Mouse (Mus musculus) left cerebral cortex, postnatal 14 days (tissue): ENCODE results near the gene Smndc1. TPM values are rescaled to one million over a fixed set of nuclear protein-coding genes. Genes with fewer than 3 reads are reported as not detected.

Experiments
- DNase-seq, 2 experiments: peaks; one replicate each; pipeline ENCODE4 v3.0.0; 2021 to 2022; ENCODE audit warnings: low spot score in 2 of 2, mixed read lengths in 1 of 2
- intact Hi-C: fragments of 180-260 bp; cut with DNase I; formaldehyde crosslinking; loops from one replicate; pipeline ENCODE4 v1.15.1; 2025
- long read RNA-seq, 2 experiments: library from polyadenylated mRNA; stranded (forward); transcript quantifications; one replicate each; pipeline ENCODE4 v2.0.0; 2021
- total RNA-seq, 2 experiments: library from RNA; stranded (reverse); gene quantifications; 2 replicates each; pipeline ENCODE4 v1.2.3; 2021

Gene Smndc1
- total RNA-seq: 10 to 100 TPM; 35.3 to 36.2 TPM
- long read RNA-seq, experiment 1, transcript Smndc1-201 (6 exons, 1,948 nt): major isoform, 10 of 12 reads
- long read RNA-seq, experiment 1, partial matches to known transcripts: 0 of 12 reads
- long read RNA-seq, experiment 1, other reads (novel, unspliced or antisense): 1 of 12 reads
- long read RNA-seq, experiment 2, transcript Smndc1-201 (6 exons, 1,948 nt): major isoform, 17 of 24 reads
- long read RNA-seq, experiment 2, partial matches to known transcripts: 3 of 24 reads
- long read RNA-seq, experiment 2, other reads (novel, unspliced or antisense): 3 of 24 reads

GRCm38 (mm10) chr19:53390495-53391007, at the start of gene Smndc1:
TSS of gene Smndc1 (minus strand) at chr19:53390578.
- intact Hi-C loops: no loop called here
- DNase-seq: peak; percentile 100

- intact Hi-C loops: no loop called here
- DNase-seq: no peak
These were observed 49.0 kb upstream of the Smndc1 start for GRCm38 (mm10) chr19:53439340-53439739.

- intact Hi-C loops: no loop called here
- DNase-seq: no peak
These were observed 47.6 kb upstream of the Smndc1 start for GRCm38 (mm10) chr19:53437991-53438390.

GRCm38 (mm10) chr19:53437311-53437958, 47.1 kb upstream of the Smndc1 start:
- intact Hi-C loops: no loop called here

DNA sequence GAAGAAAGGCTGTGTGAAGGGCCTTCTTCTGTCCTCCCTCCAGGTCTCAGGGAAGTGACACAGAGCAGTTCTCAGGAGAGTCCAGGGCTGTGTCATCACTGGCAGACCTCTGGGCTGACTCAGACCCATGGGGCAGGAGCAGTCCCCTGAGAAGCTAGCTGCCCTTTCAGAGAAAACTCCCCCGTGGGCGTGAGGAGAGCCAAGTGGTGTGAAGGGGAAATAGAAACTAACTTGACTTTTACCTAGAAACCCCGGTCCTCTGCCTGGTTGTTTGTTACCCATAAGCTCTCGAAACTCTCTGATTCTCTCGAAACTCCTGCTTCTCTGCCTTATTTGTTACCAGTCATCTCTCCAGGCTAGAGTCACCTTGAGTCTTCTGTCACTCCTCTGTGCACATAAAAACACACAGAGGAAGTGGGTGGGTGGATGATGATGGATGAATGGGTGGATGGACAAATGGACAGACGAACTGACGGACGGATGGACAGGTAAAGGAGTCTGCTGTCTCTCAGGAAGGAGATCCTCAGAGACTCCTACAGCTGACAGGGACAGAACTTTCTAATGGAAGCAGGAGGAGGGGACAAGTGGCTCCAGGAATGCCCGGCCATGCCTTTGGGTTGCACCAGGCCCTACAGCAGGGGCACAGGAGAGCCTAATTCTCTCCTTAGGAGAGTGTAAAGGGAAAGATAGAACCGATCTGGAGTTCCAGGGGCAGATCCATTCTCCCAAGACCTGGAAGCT, 43.7 kb upstream of the Smndc1 start:
- no peak for DNase-seq
- intact Hi-C loops: no loop called here

More at GRCm38 (mm10) chr19:53437311-53437958, 47.1 kb upstream of the Smndc1 start:
- DNase-seq: no peak

- no peak for DNase-seq
- intact Hi-C loops: no loop called here
These were observed 40.6 kb upstream of the Smndc1 start for GRCm38 (mm10) chr19:53431003-53431402.

DNA sequence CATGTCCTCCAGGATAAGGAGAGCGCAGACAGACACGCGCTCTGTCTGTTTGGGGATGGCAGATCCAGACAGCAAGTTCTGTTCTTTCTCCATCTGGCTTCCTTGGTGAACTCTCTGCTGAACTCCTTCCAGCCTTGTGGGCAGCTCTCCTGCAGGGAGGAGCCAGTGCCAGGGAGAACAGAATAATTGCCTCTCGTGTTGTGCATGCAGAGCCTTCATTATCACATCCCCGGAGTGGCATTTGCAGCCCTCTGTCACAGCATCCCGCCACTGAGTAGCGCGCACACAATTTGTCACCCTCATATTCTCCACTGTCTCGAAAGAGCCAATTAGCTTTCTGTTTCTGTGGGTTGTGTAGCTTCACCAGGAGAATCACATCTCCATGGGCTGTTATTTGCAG, 40.0 kb upstream of the Smndc1 start:
- intact Hi-C loops: no loop called here
- peak; percentile 63 to 86 for DNase-seq

DNA sequence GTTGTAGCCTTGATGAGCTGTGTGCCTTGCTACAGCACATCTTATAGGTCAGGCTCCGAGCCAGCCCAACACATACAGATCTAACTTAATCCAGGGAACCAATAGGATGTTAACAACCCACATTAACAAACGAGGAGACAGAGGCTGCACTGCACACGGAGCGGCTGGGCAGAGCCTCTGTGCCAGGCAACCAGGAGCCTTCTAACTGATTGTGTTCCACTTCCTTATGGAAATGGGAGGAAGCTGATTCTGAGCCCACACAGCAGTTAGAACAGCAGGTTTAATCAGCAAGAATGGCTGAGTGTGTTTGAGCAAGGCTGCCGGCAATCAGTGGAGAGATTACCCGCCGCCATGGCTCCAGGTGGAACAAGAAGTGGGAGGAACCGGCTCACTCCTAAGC, 37.4 kb upstream of the Smndc1 start:
- peak; percentile 48 to 88 for DNase-seq
- intact Hi-C loops: loop anchor here (5.0 kb wide), 1 partner anchor 99 kb away; the partner anchor contains the start of gene Dusp5

DNA sequence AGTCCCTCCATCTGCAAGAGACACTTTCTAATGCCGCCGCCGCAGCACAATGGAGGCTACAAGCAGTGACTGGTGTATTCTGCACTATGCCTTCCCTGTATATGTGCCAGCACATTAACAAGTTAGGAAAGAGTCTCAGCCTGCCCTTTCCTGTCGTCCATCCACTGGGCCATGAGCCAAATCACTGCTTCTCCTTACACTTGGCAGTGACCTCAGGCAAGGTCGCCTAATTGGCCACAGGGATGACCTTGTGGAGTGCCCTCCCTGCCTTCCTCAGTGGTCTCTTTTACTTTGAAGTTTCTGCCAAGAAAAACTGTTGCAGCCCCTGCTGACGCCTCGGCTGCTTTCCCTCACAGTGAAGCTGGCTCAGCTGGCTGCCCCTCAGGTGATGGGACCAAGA, 37.0 kb upstream of the Smndc1 start:
- DNase-seq: peak in 1 of 2 experiments; percentile 37
- intact Hi-C loops: loop anchor here (5.0 kb wide), 1 partner anchor 100 kb away; the partner anchor contains the start of gene Dusp5

- no peak for DNase-seq
- intact Hi-C loops: loop anchor here (5.0 kb wide), 1 partner anchor 101 kb away; the partner anchor contains the start of gene Dusp5
These were observed 35.4 kb upstream of the Smndc1 start for GRCm38 (mm10) chr19:53425824-53426223.

- intact Hi-C loops: loop anchor here (5.0 kb wide), 1 partner anchor 103 kb away; the partner anchor contains the start of gene Dusp5
- no peak for DNase-seq
These were observed 34.3 kb upstream of the Smndc1 start for GRCm38 (mm10) chr19:53424629-53425028.

GRCm38 (mm10) chr19:53423816-53424465, 33.6 kb upstream of the Smndc1 start:
- no peak for DNase-seq
- intact Hi-C loops: no loop called here

GRCm38 (mm10) chr19:53423341-53423753, 33.0 kb upstream of the Smndc1 start:
- no peak for DNase-seq
- intact Hi-C loops: no loop called here

DNA sequence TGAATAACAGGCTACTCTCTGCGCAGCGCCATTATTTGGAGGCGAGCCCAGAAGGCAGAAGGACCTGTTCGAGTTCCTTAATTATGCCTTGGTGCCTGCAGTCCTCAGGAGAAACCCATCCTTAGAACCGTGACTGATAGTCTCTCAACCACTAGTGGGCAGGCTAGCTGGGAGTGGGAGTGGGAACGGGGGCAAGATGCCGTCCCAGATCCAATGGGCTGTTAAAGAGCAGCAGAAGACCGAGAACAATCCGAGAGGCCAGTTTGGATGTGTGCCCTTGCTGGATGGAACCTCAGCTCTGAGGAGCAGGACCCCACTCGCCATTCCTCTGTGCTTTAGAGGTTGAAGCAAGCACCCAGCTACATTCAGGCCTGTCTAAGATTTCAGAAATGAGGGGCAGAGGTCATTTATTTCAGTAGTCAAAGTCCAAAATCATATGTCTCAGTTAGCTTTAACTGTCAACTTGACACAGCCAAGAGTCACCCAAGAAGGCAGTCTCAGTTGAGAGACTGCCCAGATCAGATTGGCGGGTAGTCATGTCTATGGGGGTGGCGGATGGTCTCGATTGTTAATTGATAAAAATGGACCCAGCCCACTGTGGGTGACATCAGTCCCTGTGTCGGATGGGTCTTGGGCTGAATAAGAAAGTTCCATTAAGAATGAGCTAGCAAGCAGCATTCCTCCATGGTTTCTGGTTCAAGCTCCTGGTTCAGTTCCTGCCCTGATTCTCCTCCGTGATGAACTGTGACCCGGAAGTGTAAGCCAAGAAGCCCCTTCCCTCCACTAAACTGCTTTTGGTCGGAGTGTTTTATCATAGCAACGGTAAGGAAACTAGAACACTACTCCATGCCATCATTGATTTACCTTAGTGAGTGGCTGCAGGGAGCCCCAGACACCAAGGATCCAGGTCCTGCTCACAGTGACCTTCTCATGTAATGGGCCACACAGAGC, 32.3 kb upstream of the Smndc1 start:
- no peak for DNase-seq
- intact Hi-C loops: no loop called here

GRCm38 (mm10) chr19:53421583-53422188, 31.3 kb upstream of the Smndc1 start:
- DNase-seq: no peak
- intact Hi-C loops: no loop called here

DNA sequence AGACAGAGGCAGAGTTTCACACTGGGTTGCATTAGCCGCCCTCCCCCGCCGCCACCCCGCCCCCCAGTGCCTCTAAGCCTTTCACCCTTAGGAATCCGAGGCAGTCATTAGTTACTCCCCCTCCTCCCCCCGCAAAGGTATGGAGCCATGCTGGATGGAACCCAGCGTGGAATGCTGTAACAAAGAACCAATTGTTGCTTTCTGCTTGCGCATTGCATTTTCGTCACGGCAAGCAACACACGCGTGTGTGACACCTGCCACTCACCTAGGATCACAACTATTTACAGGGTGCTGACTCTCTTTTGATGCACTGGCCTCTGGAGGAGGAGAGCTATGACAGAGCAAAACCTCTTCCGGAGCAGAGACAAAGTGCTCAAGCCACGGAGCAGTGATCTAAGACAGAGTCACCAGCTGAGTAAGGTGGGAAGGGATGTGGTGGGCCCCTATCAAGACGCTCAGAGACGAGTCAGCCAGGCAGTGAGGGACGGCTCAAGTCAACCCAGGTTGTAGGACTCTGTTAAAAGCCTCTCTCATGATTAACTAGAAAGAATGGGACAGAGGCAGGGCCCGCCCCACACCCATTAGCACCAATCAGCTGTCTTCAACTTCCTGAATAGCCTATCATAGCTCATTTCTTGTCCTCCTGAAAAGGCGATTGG, 30.7 kb upstream of the Smndc1 start:
- peak; percentile 69 to 76 for DNase-seq
- intact Hi-C loops: no loop called here

GRCm38 (mm10) chr19:53419834-53420233, 29.5 kb upstream of the Smndc1 start:
- DNase-seq: peak; percentile 23 to 37
- intact Hi-C loops: loop anchor here (5.0 kb wide), 1 partner anchor 112 kb away; no protein-coding TSS in a partner anchor
